Mouse (Mus musculus) stomach, postnatal 0 days (tissue): ENCODE measurements at regions not wholly inside any gene's neighbourhood (a gene's known extent, or its start where the extent isn't known, plus 50 kb on each side); places are given as distances from the start of the nearest gene placed in this dataset.

ENCODE experiments used
- ATAC-seq: fragments of 200-750 bp; cut with Nextera tagmentation; 2 replicates; pipeline ENCODE4 v1.8.0; 2017; ENCODE audit not compliant: low FRiP score, low TSS enrichment
- DNase-seq: peaks from one replicate; pipeline ENCODE4 v3.0.0-alpha.2; 2016; ENCODE audit warnings: low spot score
- H3K27ac ChIP-seq: fragments of 300-500 bp; sonication (generic); replicated peaks from 2 replicates; pipeline ENCODE4 v1.5.1; 2014; ENCODE audit warnings: mild to moderate bottlenecking, control low read depth
- H3K27me3 ChIP-seq: fragments of 300-500 bp; sonication (generic); 2 replicates; pipeline ENCODE4 v1.6.1; 2014; ENCODE audit warnings: low read length; ENCODE audit not compliant: control insufficient read depth, insufficient read depth
- H3K36me3 ChIP-seq: fragments of 300-500 bp; sonication (generic); 2 replicates; pipeline ENCODE4 v1.6.1; 2014; ENCODE audit warnings: low read length, mixed read lengths; ENCODE audit not compliant: control insufficient read depth, insufficient read depth
- H3K4me1 ChIP-seq: fragments of 300-500 bp; sonication (generic); replicated peaks from 2 replicates; pipeline ENCODE4 v1.6.1; 2014; ENCODE audit warnings: antibody characterized with exemption; ENCODE audit not compliant: control insufficient read depth, insufficient read depth
- H3K4me2 ChIP-seq: fragments of 300-500 bp; sonication (generic); replicated peaks from 2 replicates; pipeline ENCODE4 v1.6.1; 2014; ENCODE audit warnings: low read depth, mild to moderate bottlenecking, control low read depth, moderate library complexity
- H3K4me3 ChIP-seq: fragments of 300-500 bp; sonication (generic); 2 replicates; pipeline ENCODE4 v1.5.1; 2014; ENCODE audit warnings: low read depth, low read length, control low read depth
- H3K9ac ChIP-seq: fragments of 300-500 bp; sonication (generic); 2 replicates; pipeline ENCODE4 v1.6.1; 2014; ENCODE audit warnings: mild to moderate bottlenecking, low read length, control low read depth, mixed read lengths
- H3K9me3 ChIP-seq: fragments of 300-500 bp; sonication (generic); 2 replicates; pipeline ENCODE4 v1.6.1; 2016; ENCODE audit warnings: low read length; ENCODE audit not compliant: control insufficient read depth
- CTCF ChIP-seq: IDR thresholded peaks from 2 replicates; pipeline ENCODE4 v1.5.1; 2016; ENCODE audit warnings: antibody characterized with exemption, low read depth, mild to moderate bottlenecking, moderate library complexity
- EP300 ChIP-seq: optimal IDR thresholded peaks from 2 replicates; pipeline ENCODE3; 2016; ENCODE audit warnings: antibody characterized with exemption
- WGBS: fragments of 180-500 bp; shearing (Covaris S2); extraction: QIAGEN DNeasy Blood & Tissue Kit; methylation state at CpG from one replicate; pipeline ENCODE4 v1.1.7; 2014; 5-methylcytosine and 5-hydroxymethylcytosine counted together

DNA sequence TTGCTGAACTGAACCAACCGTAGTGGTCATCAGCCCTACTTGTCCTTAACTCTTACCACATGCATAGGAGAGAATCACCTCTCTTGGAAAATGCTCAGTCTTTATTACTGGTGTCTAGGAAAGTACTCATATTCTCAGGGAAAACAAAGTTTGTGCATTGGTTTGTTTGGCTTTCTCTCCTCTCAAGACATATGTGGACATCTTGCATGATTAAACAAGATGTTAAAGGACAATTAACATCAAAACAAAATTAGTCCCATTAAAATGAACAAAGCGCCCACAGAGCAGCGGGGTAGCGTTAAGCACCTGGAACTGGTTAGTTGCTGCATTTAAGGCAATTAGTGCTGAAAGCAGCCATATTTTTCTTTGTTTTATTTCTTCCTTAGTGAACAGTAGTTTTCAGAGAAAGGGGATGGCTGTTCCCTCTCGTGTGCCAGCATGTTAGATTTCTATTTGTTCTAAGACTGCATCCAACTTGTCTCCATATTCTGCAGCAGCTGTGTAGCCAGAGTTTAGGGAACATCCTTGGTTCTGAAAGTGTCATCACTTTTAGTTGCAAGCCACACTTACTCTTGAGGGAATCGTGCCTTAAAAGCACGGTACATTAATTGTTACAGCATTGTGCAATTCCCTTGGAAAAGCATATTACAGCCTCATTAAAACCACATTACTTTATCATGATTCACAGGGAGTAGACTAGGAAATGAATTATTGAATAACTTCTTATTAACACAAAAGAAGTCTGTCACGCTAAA, 137.7 kb downstream of the Ube2u start:
- 52% methylated on average over 8 of the region's 8 CpGs for whole genome bisulfite sequencing
- H3K4me2 ChIP-seq = no peak overlapping the region
- TF ChIP-seq CTCF (no peak), EP300 (no peak)
- H3K4me3 ChIP-seq = no peak overlapping the region
- H3K27me3 ChIP-seq = no peaks in the 10 kb centered on the region
- no peaks in the 10 kb centered on the region for H3K9me3 ChIP-seq
- DNase-seq = no peak
- no peak overlapping the region for H3K27ac ChIP-seq
- no peak for ATAC-seq
- H3K36me3 ChIP-seq = no peaks in the 10 kb centered on the region
- no peak overlapping the region for H3K9ac ChIP-seq
- no peaks in the 10 kb centered on the region for H3K4me1 ChIP-seq

GRCm38 (mm10) chr4:100616916-100617488, 138.4 kb downstream of the Ube2u start:
- no peak overlapping the region for H3K4me2 ChIP-seq
- H3K4me1 ChIP-seq = no peaks in the 10 kb centered on the region
- no peaks in the 10 kb centered on the region for H3K9me3 ChIP-seq
- H3K27me3 ChIP-seq = no peaks in the 10 kb centered on the region
- H3K36me3 ChIP-seq = no peaks in the 10 kb centered on the region
- ATAC-seq = no peak
- no peak overlapping the region for H3K4me3 ChIP-seq
- H3K27ac ChIP-seq = no peak overlapping the region
- WGBS = 33% methylated on average over 11 of the region's 11 CpGs
- H3K9ac ChIP-seq = no peak overlapping the region
- DNase-seq = no peak
- TF ChIP-seq EP300 (no peak), CTCF (no peak)

DNA sequence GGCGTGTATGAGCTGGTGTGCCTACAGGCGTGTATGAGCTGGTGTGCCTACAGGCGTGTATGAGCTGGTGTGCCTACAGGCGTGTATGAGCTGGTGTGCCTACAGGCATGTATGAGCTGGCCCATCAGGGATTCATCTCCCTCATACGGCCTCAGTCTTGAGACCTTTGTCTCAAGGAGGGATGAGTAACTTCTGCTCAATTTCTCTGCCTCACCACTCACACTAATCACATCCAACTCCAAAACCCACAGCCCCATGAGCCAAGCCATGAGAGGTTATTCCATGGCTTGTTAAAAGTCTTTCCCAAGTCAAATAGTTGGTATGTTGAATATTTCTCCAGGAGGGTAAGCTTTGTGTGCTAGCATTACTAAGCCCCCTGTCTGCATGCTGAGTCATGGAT, 146.0 kb downstream of the Ube2u start:
- DNase-seq (no peak), ATAC-seq (no peak)
- H3K4me2 ChIP-seq = no peak overlapping the region
- H3K9me3 ChIP-seq = no peaks in the 10 kb centered on the region
- no peak overlapping the region for H3K9ac ChIP-seq
- H3K36me3 ChIP-seq = no peaks in the 10 kb centered on the region
- no peak overlapping the region for H3K4me3 ChIP-seq
- 93% methylated on average over 3 of the region's 5 CpGs for WGBS
- no peaks in the 10 kb centered on the region for H3K27me3 ChIP-seq
- no peaks in the 10 kb centered on the region for H3K4me1 ChIP-seq
- H3K27ac ChIP-seq = no peak overlapping the region
- TF ChIP-seq EP300 (no peak), CTCF (no peak)

GRCm38 (mm10) chr4:100626551-100626950, 147.9 kb downstream of the Ube2u start:
- Histone ChIP-seq H3K9me3 (no peaks in the 10 kb centered on the region), H3K4me2 (no peak overlapping the region), H3K4me1 (no peaks in the 10 kb centered on the region), H3K27ac (no peak overlapping the region), H3K9ac (no peak overlapping the region), H3K27me3 (no peaks in the 10 kb centered on the region), H3K36me3 (no peaks in the 10 kb centered on the region), H3K4me3 (no peak overlapping the region)
- no peak for DNase-seq
- TF ChIP-seq CTCF = no peak
- WGBS = 32% methylated on average over 4 of the region's 4 CpGs
- no peak for ATAC-seq

DNA sequence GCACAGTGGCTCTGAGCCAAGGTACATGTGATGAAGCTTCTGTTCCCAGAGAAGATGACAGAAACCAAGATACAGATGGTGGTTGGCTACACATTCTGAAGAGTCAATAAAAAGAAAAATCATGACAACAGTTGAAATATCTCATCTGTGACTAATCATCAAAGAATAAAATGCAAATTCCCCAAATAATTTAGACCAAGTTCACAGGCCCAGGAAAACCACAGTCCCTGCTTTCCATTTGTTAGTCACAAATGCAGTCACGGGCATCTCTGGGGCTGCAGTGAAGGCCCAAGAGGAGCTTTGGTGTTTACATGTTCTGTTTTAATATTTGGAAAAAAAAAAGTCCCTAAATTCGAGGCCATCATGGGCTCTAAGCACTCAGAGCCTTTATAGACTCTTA, 142.1 kb upstream of the Cachd1 start:
- WGBS = 39% methylated on average over 2 of the region's 2 CpGs
- Histone ChIP-seq H3K36me3 (no peaks in the 10 kb centered on the region), H3K4me1 (no peaks in the 10 kb centered on the region), H3K27ac (no peak overlapping the region), H3K9ac (no peak overlapping the region), H3K4me2 (no peak overlapping the region), H3K27me3 (no peaks in the 10 kb centered on the region), H3K4me3 (no peak overlapping the region), H3K9me3 (no peaks in the 10 kb centered on the region)
- TF ChIP-seq CTCF (no peak), EP300 (no peak)
- ATAC-seq (no peak), DNase-seq (no peak)

DNA sequence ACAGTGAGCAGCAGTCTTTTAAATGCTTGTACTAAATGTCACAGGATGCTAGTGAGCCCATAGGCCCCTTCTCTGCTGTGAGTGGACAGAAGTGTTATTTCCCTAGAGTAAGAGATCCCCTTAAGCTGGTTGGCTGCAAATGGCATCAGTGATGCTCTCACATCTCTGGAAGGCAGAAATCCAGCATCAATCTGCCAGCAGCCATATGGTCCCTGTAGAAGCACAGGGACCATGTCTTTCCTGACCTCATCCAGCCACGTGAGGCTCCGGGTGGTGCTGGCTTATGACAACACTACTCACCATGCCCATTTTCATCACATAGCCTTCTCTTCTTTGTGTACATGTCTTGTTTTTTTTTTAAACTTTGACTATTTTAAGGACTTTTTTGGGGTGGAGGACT, 138.9 kb upstream of the Cachd1 start:
- no peak for ATAC-seq
- H3K4me1 ChIP-seq = no peaks in the 10 kb centered on the region
- no peak overlapping the region for H3K9ac ChIP-seq
- 84% methylated on average over 2 of the region's 2 CpGs for WGBS
- H3K4me3 ChIP-seq = no peak overlapping the region
- no peak for TF ChIP-seq CTCF
- no peak for TF ChIP-seq EP300
- H3K36me3 ChIP-seq = no peaks in the 10 kb centered on the region
- H3K27ac ChIP-seq = no peak overlapping the region
- H3K27me3 ChIP-seq = no peaks in the 10 kb centered on the region
- H3K9me3 ChIP-seq = no peaks in the 10 kb centered on the region
- no peak for DNase-seq
- no peak overlapping the region for H3K4me2 ChIP-seq
